Mouse (Mus musculus) retina, postnatal 1 day (tissue): ENCODE results near the gene Prdm2.

Source experiments
- DNase-seq: peaks from one replicate; pipeline ENCODE4 v3.0.0-alpha.2; 2012

The Prdm2 gene

GRCm38 (mm10) chr4:143212341-143213174, at the start of gene Prdm2:
Prdm2 (minus strand) TSS chr4:143212995.
- DNase-seq: peak; percentile 85

GRCm38 (mm10) chr4:143259718-143260349, 47.0 kb upstream of the Prdm2 start:
- DNase-seq: peak; percentile 27

- DNase-seq: peak; percentile 66
Measured at GRCm38 (mm10) chr4:143258517-143258916, 45.7 kb upstream of the Prdm2 start.

- no peak for DNase-seq
Measured at GRCm38 (mm10) chr4:143257971-143258370, 45.2 kb upstream of the Prdm2 start.

GRCm38 (mm10) chr4:143255541-143255940, 42.7 kb upstream of the Prdm2 start:
- no peak for DNase-seq

- no peak for DNase-seq
Measured at GRCm38 (mm10) chr4:143253356-143253755, 40.6 kb upstream of the Prdm2 start.

GRCm38 (mm10) chr4:143248050-143248449, 35.3 kb upstream of the Prdm2 start:
- no peak for DNase-seq

GRCm38 (mm10) chr4:143241294-143241693, 28.5 kb upstream of the Prdm2 start:
- no peak for DNase-seq

GRCm38 (mm10) chr4:143239615-143240201, 26.9 kb upstream of the Prdm2 start:
- no peak for DNase-seq

GRCm38 (mm10) chr4:143239117-143239516, 26.3 kb upstream of the Prdm2 start:
- DNase-seq: no peak

GRCm38 (mm10) chr4:143238241-143239031, 25.6 kb upstream of the Prdm2 start:
- peak; percentile 48 for DNase-seq

- no peak for DNase-seq
Measured at GRCm38 (mm10) chr4:143231790-143232422, 19.1 kb upstream of the Prdm2 start.

GRCm38 (mm10) chr4:143231110-143231509, 18.3 kb upstream of the Prdm2 start:
- DNase-seq: no peak

GRCm38 (mm10) chr4:143227976-143228375, 15.2 kb upstream of the Prdm2 start:
- DNase-seq: no peak

- DNase-seq: peak; percentile 52
Measured at GRCm38 (mm10) chr4:143225886-143226285, 13.1 kb upstream of the Prdm2 start.

GRCm38 (mm10) chr4:143219316-143219751, 6.5 kb upstream of the Prdm2 start:
- DNase-seq: no peak

- no peak for DNase-seq
Measured at GRCm38 (mm10) chr4:143218858-143219257, 6.1 kb upstream of the Prdm2 start.

GRCm38 (mm10) chr4:143217189-143217588, 4.4 kb upstream of the Prdm2 start:
- no peak for DNase-seq

- DNase-seq: no peak
Measured at GRCm38 (mm10) chr4:143214221-143214797, 1.5 kb upstream of the Prdm2 start.

GRCm38 (mm10) chr4:143213571-143213970, 776 bp upstream of the Prdm2 start:
- DNase-seq: no peak

- no peak for DNase-seq
Measured at GRCm38 (mm10) chr4:143213175-143213479, 332 bp upstream of the Prdm2 start.
